Mouse (Mus musculus): ENCODE data around the gene Tmed9. TPM values are rescaled to one million over a fixed set of nuclear protein-coding genes. Genes with fewer than 3 reads are reported as not detected.

Gene Tmed9
- polyA plus RNA-seq (2015; fragmentation: Nextera tagmentation; extraction: Ambion mirVana): 179 and 184 TPM in 2 replicates

- 100% methylated on average over 2 of the region's 2 CpGs for WGBS
These were observed at the start of gene Tmed9 for GRCm38 (mm10) chr13:55573432-55573831. Gene Tmed9 (plus strand): TSS chr13:55573732.

GRCm38 (mm10) chr13:55523951-55524600 is 49.5 kb upstream of the Tmed9 start:
- Histone ChIP-seq H3K27ac (no peak overlapping the region), H3K4me3 (no peak overlapping the region), H3K36me3 (peaks cover under 1% of the 10 kb centered on the region; the same call in 1 of the 2 replicates), H3K9ac (no peak overlapping the region), H3K4me1 (no peaks in the 10 kb centered on the region), H3K4me2 (no peak overlapping the region), H3K27me3 (no peaks in the 10 kb centered on the region), H3K9me3 (no peaks in the 10 kb centered on the region)
- WGBS: 86% methylated on average over 23 of the region's 23 CpGs
- peak; percentile 15; the same call in 1 of the 2 replicates for ATAC-seq (ENCODE audit: borderline replicate concordance, extremely low read depth, low FRiP score, low TSS enrichment)

More at GRCm38 (mm10) chr13:55573432-55573831, at the start of gene Tmed9:
- peaks cover 16% of the 10 kb centered on the region for H3K4me1 ChIP-seq
- no peak within 1 kb of the TSS for H3K9ac ChIP-seq
- H3K27me3 ChIP-seq: no peaks in the 10 kb centered on the region
- 0 out of 2 replicates have a peak, but pooled peaks cover 1% of the 10 kb centered on the region for H3K36me3 ChIP-seq
- no peak within 1 kb of the TSS for H3K4me3 ChIP-seq
- no peaks in the 10 kb centered on the region for H3K9me3 ChIP-seq
- no peak within 1 kb of the TSS for H3K4me2 ChIP-seq
- no peak for ATAC-seq (ENCODE audit: borderline replicate concordance, extremely low read depth, low FRiP score, low TSS enrichment)
- H3K27ac ChIP-seq: no peak within 1 kb of the TSS

GRCm38 (mm10) chr13:55525733-55526553 is 47.6 kb upstream of the Tmed9 start:
- Histone ChIP-seq H3K27me3 (no peaks in the 10 kb centered on the region), H3K4me1 (no peaks in the 10 kb centered on the region), H3K9ac (no peak overlapping the region), H3K4me2 (no peak overlapping the region), H3K36me3 (peaks cover 17% of the 10 kb centered on the region), H3K4me3 (no peak overlapping the region), H3K9me3 (no peaks in the 10 kb centered on the region), H3K27ac (no peak overlapping the region)
- ATAC-seq (ENCODE audit: borderline replicate concordance, extremely low read depth, low FRiP score, low TSS enrichment): no peak
- WGBS: 72% methylated on average over 16 of the region's 16 CpGs

- 76% methylated on average over 16 of the region's 16 CpGs for WGBS
- Histone ChIP-seq H3K27me3 (no peaks in the 10 kb centered on the region), H3K4me2 (no peak overlapping the region), H3K4me1 (no peaks in the 10 kb centered on the region), H3K27ac (no peak overlapping the region), H3K36me3 (peaks cover 30% of the 10 kb centered on the region), H3K4me3 (no peak overlapping the region), H3K9me3 (no peaks in the 10 kb centered on the region), H3K9ac (no peak overlapping the region)
- no peak; the same call in 1 of the 2 replicates for ATAC-seq (ENCODE audit: borderline replicate concordance, extremely low read depth, low FRiP score, low TSS enrichment)
These were observed 46.3 kb upstream of the Tmed9 start for GRCm38 (mm10) chr13:55527212-55527611.

GRCm38 (mm10) chr13:55527834-55528772 is 45.4 kb upstream of the Tmed9 start:
- no peak for ATAC-seq (ENCODE audit: borderline replicate concordance, extremely low read depth, low FRiP score, low TSS enrichment)
- Histone ChIP-seq H3K9me3 (no peaks in the 10 kb centered on the region), H3K4me2 (no peak overlapping the region), H3K27ac (no peak overlapping the region), H3K4me1 (no peaks in the 10 kb centered on the region), H3K27me3 (no peaks in the 10 kb centered on the region), H3K9ac (no peak overlapping the region), H3K36me3 (peaks cover 38% of the 10 kb centered on the region), H3K4me3 (no peak overlapping the region)
- WGBS: 73% methylated on average over 18 of the region's 18 CpGs

GRCm38 (mm10) chr13:55529198-55529915 is 44.2 kb upstream of the Tmed9 start, which contains the start of gene Dok3:
Gene Dok3 (minus strand): TSS chr13:55529296.
- no peak within 1 kb of the TSS for H3K4me2 ChIP-seq
- no peak for ATAC-seq (ENCODE audit: borderline replicate concordance, extremely low read depth, low FRiP score, low TSS enrichment)
- no peaks in the 10 kb centered on the region for H3K9me3 ChIP-seq
- no peaks in the 10 kb centered on the region for H3K4me1 ChIP-seq
- peaks cover 49% of the 10 kb centered on the region for H3K36me3 ChIP-seq
- H3K27me3 ChIP-seq: no peaks in the 10 kb centered on the region
- 78% methylated on average over 8 of the region's 8 CpGs for WGBS
- no peak within 1 kb of the TSS for H3K9ac ChIP-seq
- no peak within 1 kb of the TSS for H3K4me3 ChIP-seq
- no peak within 1 kb of the TSS for H3K27ac ChIP-seq

GRCm38 (mm10) chr13:55535191-55535590 is 38.3 kb upstream of the Tmed9 start:
- no peak for ATAC-seq (ENCODE audit: borderline replicate concordance, extremely low read depth, low FRiP score, low TSS enrichment)
- Histone ChIP-seq H3K36me3 (peaks cover 63% of the 10 kb centered on the region), H3K4me1 (peaks cover 15% of the 10 kb centered on the region), H3K27ac (no peak overlapping the region), H3K4me2 (peak overlapping the region; percentile 89), H3K27me3 (no peaks in the 10 kb centered on the region), H3K9me3 (no peaks in the 10 kb centered on the region), H3K9ac (peak overlapping the region; percentile 87; the same call in 1 of the 2 replicates), H3K4me3 (peak overlapping the region; percentile 98)
- WGBS: 93% methylated on average over 15 of the region's 15 CpGs

GRCm38 (mm10) chr13:55535796-55536193 is 37.7 kb upstream of the Tmed9 start:
- Histone ChIP-seq H3K9me3 (no peaks in the 10 kb centered on the region), H3K4me2 (peak overlapping the region; percentile 89), H3K36me3 (peaks cover 64% of the 10 kb centered on the region), H3K27ac (no peak overlapping the region), H3K9ac (peak overlapping the region; percentile 87), H3K27me3 (no peaks in the 10 kb centered on the region), H3K4me1 (peaks cover 15% of the 10 kb centered on the region), H3K4me3 (peak overlapping the region; percentile 98)
- 14% methylated on average over 17 of the region's 17 CpGs for WGBS
- ATAC-seq (ENCODE audit: borderline replicate concordance, extremely low read depth, low FRiP score, low TSS enrichment): peak; percentile 16

- H3K4me1 ChIP-seq: peaks cover 15% of the 10 kb centered on the region
- peak within 1 kb of the TSS; percentile 98 for H3K4me3 ChIP-seq
- ATAC-seq (ENCODE audit: borderline replicate concordance, extremely low read depth, low FRiP score, low TSS enrichment): peak; percentile 97
- H3K9me3 ChIP-seq: no peaks in the 10 kb centered on the region
- no peaks in the 10 kb centered on the region for H3K27me3 ChIP-seq
- under 1% methylated on average over 70 of the region's 70 CpGs for WGBS
- H3K4me2 ChIP-seq: peak within 1 kb of the TSS; percentile 89
- H3K9ac ChIP-seq: peak within 1 kb of the TSS; percentile 87
- H3K27ac ChIP-seq: peak within 1 kb of the TSS; percentile 22
- peaks cover 65% of the 10 kb centered on the region for H3K36me3 ChIP-seq
These were observed 37.0 kb upstream of the Tmed9 start, which contains the start of gene Ddx41 for GRCm38 (mm10) chr13:55536194-55537175. Gene Ddx41 (minus strand): TSS chr13:55536658.

GRCm38 (mm10) chr13:55540933-55541332 is 32.6 kb upstream of the Tmed9 start:
- WGBS: 86% methylated on average over 2 of the region's 2 CpGs
- peaks cover 5% of the 10 kb centered on the region for H3K4me1 ChIP-seq
- H3K36me3 ChIP-seq: peaks cover 72% of the 10 kb centered on the region
- no peak overlapping the region for H3K27ac ChIP-seq
- no peak overlapping the region for H3K4me2 ChIP-seq
- H3K27me3 ChIP-seq: no peaks in the 10 kb centered on the region
- ATAC-seq (ENCODE audit: borderline replicate concordance, extremely low read depth, low FRiP score, low TSS enrichment): no peak
- H3K4me3 ChIP-seq: no peak overlapping the region
- no peak overlapping the region for H3K9ac ChIP-seq
- H3K9me3 ChIP-seq: no peaks in the 10 kb centered on the region
